Mouse (Mus musculus): ENCODE data around the gene Ctxn2. TPM values are rescaled to one million over a fixed set of nuclear protein-coding genes. Genes with fewer than 3 reads are reported as not detected.

Gene Ctxn2
- polyA plus RNA-seq, 1 experiment from 2014 or later = not detected

GRCm38 (mm10) chr2:125162012-125162470, 25.5 kb downstream of the Ctxn2 start:
- WGBS = 63% methylated on average over 4 of the region's 4 CpGs
- ATAC-seq (ENCODE audit: insufficient read depth, low FRiP score, low TSS enrichment) = peak; percentile 48
- DNase-seq (ENCODE audit: low spot score) = no peak
- no peak overlapping the region for H3K27ac ChIP-seq (ENCODE audit: low read depth, low read length)
- peaks cover 2% of the 10 kb centered on the region; the same call in 1 of the 2 replicates for H3K4me1 ChIP-seq (ENCODE audit: control insufficient read depth, insufficient read depth, low read length)
- no peaks in the 10 kb centered on the region for H3K36me3 ChIP-seq (ENCODE audit: control insufficient read depth, insufficient read depth, low read length)
- no peak overlapping the region for H3K4me2 ChIP-seq (ENCODE audit: low read depth)
- no peaks in the 10 kb centered on the region for H3K9me3 ChIP-seq (ENCODE audit: control insufficient read depth, low read length)
- H3K4me3 ChIP-seq (ENCODE audit: low read depth, low read length) = no peak overlapping the region
- H3K27me3 ChIP-seq (ENCODE audit: control insufficient read depth, insufficient read depth, low read length) = no peaks in the 10 kb centered on the region
- H3K9ac ChIP-seq (ENCODE audit: low read length) = no peak overlapping the region

GRCm38 (mm10) chr2:125178225-125178798, 41.8 kb downstream of the Ctxn2 start:
- H3K36me3 ChIP-seq (ENCODE audit: control insufficient read depth, insufficient read depth, low read length) = no peaks in the 10 kb centered on the region
- H3K27me3 ChIP-seq (ENCODE audit: control insufficient read depth, insufficient read depth, low read length) = no peaks in the 10 kb centered on the region
- no peak overlapping the region for H3K9ac ChIP-seq (ENCODE audit: low read length)
- ATAC-seq (ENCODE audit: insufficient read depth, low FRiP score, low TSS enrichment) = no peak
- no peak overlapping the region for H3K4me2 ChIP-seq (ENCODE audit: low read depth)
- DNase-seq (ENCODE audit: low spot score) = no peak
- no peak overlapping the region for H3K4me3 ChIP-seq (ENCODE audit: low read depth, low read length)
- H3K27ac ChIP-seq (ENCODE audit: low read depth, low read length) = no peak overlapping the region
- 82% methylated on average over 7 of the region's 7 CpGs for WGBS
- H3K4me1 ChIP-seq (ENCODE audit: control insufficient read depth, insufficient read depth, low read length) = no peaks in the 10 kb centered on the region
- H3K9me3 ChIP-seq (ENCODE audit: control insufficient read depth, low read length) = no peaks in the 10 kb centered on the region

GRCm38 (mm10) chr2:125187904-125188303, 51.4 kb downstream of the Ctxn2 start:
- H3K9me3 ChIP-seq (ENCODE audit: control insufficient read depth, low read length) = no peaks in the 10 kb centered on the region
- ATAC-seq (ENCODE audit: insufficient read depth, low FRiP score, low TSS enrichment) (no peak), DNase-seq (ENCODE audit: low spot score) (no peak)
- no peak overlapping the region for H3K4me2 ChIP-seq (ENCODE audit: low read depth)
- H3K27ac ChIP-seq (ENCODE audit: low read depth, low read length) = no peak overlapping the region
- H3K4me1 ChIP-seq (ENCODE audit: control insufficient read depth, insufficient read depth, low read length) = no peaks in the 10 kb centered on the region
- no peaks in the 10 kb centered on the region for H3K36me3 ChIP-seq (ENCODE audit: control insufficient read depth, insufficient read depth, low read length)
- H3K27me3 ChIP-seq (ENCODE audit: control insufficient read depth, insufficient read depth, low read length) = no peaks in the 10 kb centered on the region
- no peak overlapping the region for H3K9ac ChIP-seq (ENCODE audit: low read length)
- no peak overlapping the region for H3K4me3 ChIP-seq (ENCODE audit: low read depth, low read length)
- 86% methylated on average over 11 of the region's 11 CpGs for WGBS

- Histone ChIP-seq H3K27ac (ENCODE audit: low read depth, low read length) (no peak overlapping the region), H3K9ac (ENCODE audit: low read length) (no peak overlapping the region), H3K4me3 (ENCODE audit: low read depth, low read length) (no peak overlapping the region), H3K4me1 (ENCODE audit: control insufficient read depth, insufficient read depth, low read length) (no peaks in the 10 kb centered on the region), H3K9me3 (ENCODE audit: control insufficient read depth, low read length) (no peaks in the 10 kb centered on the region), H3K4me2 (ENCODE audit: low read depth) (no peak overlapping the region), H3K36me3 (ENCODE audit: control insufficient read depth, insufficient read depth, low read length) (no peaks in the 10 kb centered on the region), H3K27me3 (ENCODE audit: control insufficient read depth, insufficient read depth, low read length) (no peaks in the 10 kb centered on the region)
- WGBS = 5% methylated on average over 2 of the region's 2 CpGs
- DNase-seq (ENCODE audit: low spot score) (peak; percentile 69), ATAC-seq (ENCODE audit: insufficient read depth, low FRiP score, low TSS enrichment) (no peak; the same call in 1 of the 2 replicates)
These were observed 52.7 kb downstream of the Ctxn2 start for GRCm38 (mm10) chr2:125189197-125189596.

- Histone ChIP-seq H3K27ac (ENCODE audit: low read depth, low read length) (no peak overlapping the region), H3K36me3 (ENCODE audit: control insufficient read depth, insufficient read depth, low read length) (no peaks in the 10 kb centered on the region), H3K27me3 (ENCODE audit: control insufficient read depth, insufficient read depth, low read length) (no peaks in the 10 kb centered on the region), H3K4me3 (ENCODE audit: low read depth, low read length) (no peak overlapping the region), H3K9ac (ENCODE audit: low read length) (no peak overlapping the region), H3K4me1 (ENCODE audit: control insufficient read depth, insufficient read depth, low read length) (no peaks in the 10 kb centered on the region), H3K4me2 (ENCODE audit: low read depth) (no peak overlapping the region), H3K9me3 (ENCODE audit: control insufficient read depth, low read length) (no peaks in the 10 kb centered on the region)
- ATAC-seq (ENCODE audit: insufficient read depth, low FRiP score, low TSS enrichment) (no peak), DNase-seq (ENCODE audit: low spot score) (no peak)
These were observed 56.4 kb downstream of the Ctxn2 start for GRCm38 (mm10) chr2:125192905-125193304.

GRCm38 (mm10) chr2:125196771-125197170, 60.3 kb downstream of the Ctxn2 start:
- H3K36me3 ChIP-seq (ENCODE audit: control insufficient read depth, insufficient read depth, low read length) = no peaks in the 10 kb centered on the region
- no peak overlapping the region for H3K4me3 ChIP-seq (ENCODE audit: low read depth, low read length)
- no peaks in the 10 kb centered on the region for H3K9me3 ChIP-seq (ENCODE audit: control insufficient read depth, low read length)
- H3K27ac ChIP-seq (ENCODE audit: low read depth, low read length) = no peak overlapping the region
- no peak for DNase-seq (ENCODE audit: low spot score)
- ATAC-seq (ENCODE audit: insufficient read depth, low FRiP score, low TSS enrichment) = no peak
- H3K9ac ChIP-seq (ENCODE audit: low read length) = no peak overlapping the region
- WGBS = 77% methylated on average over 7 of the region's 7 CpGs
- no peaks in the 10 kb centered on the region for H3K27me3 ChIP-seq (ENCODE audit: control insufficient read depth, insufficient read depth, low read length)
- no peaks in the 10 kb centered on the region for H3K4me1 ChIP-seq (ENCODE audit: control insufficient read depth, insufficient read depth, low read length)
- no peak overlapping the region for H3K4me2 ChIP-seq (ENCODE audit: low read depth)

Other genes starting within 250 kb of the Ctxn2 start
- gene Slc24a5, start 68.6 kb upstream of the Ctxn2 start, polyA plus RNA-seq (2014; fragmentation: Nextera tagmentation; extraction: Ambion mirVana) = 5.0 and 7.0 TPM in 2 replicates
- 247 and 250 TPM in 2 replicates for gene Myef2, start 13.0 kb upstream of the Ctxn2 start, polyA plus RNA-seq (2014; fragmentation: Nextera tagmentation; extraction: Ambion mirVana)
- 0.05 and 0.07 TPM in 2 replicates for gene Slc12a1, start 15.8 kb downstream of the Ctxn2 start, polyA plus RNA-seq (2014; fragmentation: Nextera tagmentation; extraction: Ambion mirVana)
- gene Dut, start 110.5 kb downstream of the Ctxn2 start, polyA plus RNA-seq (2014; fragmentation: Nextera tagmentation; extraction: Ambion mirVana) = 171 and 175 TPM in 2 replicates